Mouse (Mus musculus) limb, embryonic 13.5 days (tissue): ENCODE measurements at regions not wholly inside any gene's neighbourhood (a gene's known extent, or its start where the extent isn't known, plus 50 kb on each side); places are given as distances from the start of the nearest gene placed in this dataset.

Source experiments
- ATAC-seq: fragments of 200-750 bp; cut with Nextera tagmentation; 2 replicates; pipeline ENCODE4 v1.8.0; 2017; ENCODE audit warnings: low read depth, moderate number of reproducible peaks, moderate TSS enrichment; ENCODE audit not compliant: low FRiP score
- H3K27ac ChIP-seq: fragments of 300-500 bp; sonication (generic); 2 replicates; pipeline ENCODE4 v1.5.1; 2015; ENCODE audit warnings: inconsistent platforms, mild to moderate bottlenecking, moderate library complexity
- H3K27me3 ChIP-seq: fragments of 300-500 bp; sonication (generic); 2 replicates; pipeline ENCODE4 v1.6.1; 2015; ENCODE audit warnings: mild to moderate bottlenecking, inconsistent platforms
- H3K36me3 ChIP-seq: fragments of 300-500 bp; sonication (generic); 2 replicates; pipeline ENCODE4 v1.6.1; 2015; ENCODE audit warnings: inconsistent platforms, mild to moderate bottlenecking, moderate library complexity
- H3K4me1 ChIP-seq: fragments of 300-500 bp; sonication (generic); 2 replicates; pipeline ENCODE4 v1.6.1; 2015; ENCODE audit warnings: inconsistent platforms
- H3K4me2 ChIP-seq: fragments of 300-500 bp; sonication (generic); replicated peaks from 2 replicates; pipeline ENCODE4 v1.6.1; 2015; ENCODE audit warnings: inconsistent platforms, mild to moderate bottlenecking, moderate library complexity
- H3K4me3 ChIP-seq: fragments of 300-500 bp; sonication (generic); 2 replicates; pipeline ENCODE4 v1.5.1; 2015; ENCODE audit warnings: moderate library complexity, mild to moderate bottlenecking, inconsistent platforms
- H3K9ac ChIP-seq: fragments of 300-500 bp; sonication (generic); 2 replicates; pipeline ENCODE4 v1.6.1; 2015; ENCODE audit warnings: mild to moderate bottlenecking, inconsistent platforms
- H3K9me3 ChIP-seq: fragments of 300-500 bp; sonication (generic); 2 replicates; pipeline ENCODE4 v1.6.1; 2016; ENCODE audit warnings: inconsistent platforms
- WGBS: fragments of 180-500 bp; shearing (Covaris S2); methylation state at CpG from one replicate; pipeline ENCODE4 v1.1.7; 2015; 5-methylcytosine and 5-hydroxymethylcytosine counted together

DNA sequence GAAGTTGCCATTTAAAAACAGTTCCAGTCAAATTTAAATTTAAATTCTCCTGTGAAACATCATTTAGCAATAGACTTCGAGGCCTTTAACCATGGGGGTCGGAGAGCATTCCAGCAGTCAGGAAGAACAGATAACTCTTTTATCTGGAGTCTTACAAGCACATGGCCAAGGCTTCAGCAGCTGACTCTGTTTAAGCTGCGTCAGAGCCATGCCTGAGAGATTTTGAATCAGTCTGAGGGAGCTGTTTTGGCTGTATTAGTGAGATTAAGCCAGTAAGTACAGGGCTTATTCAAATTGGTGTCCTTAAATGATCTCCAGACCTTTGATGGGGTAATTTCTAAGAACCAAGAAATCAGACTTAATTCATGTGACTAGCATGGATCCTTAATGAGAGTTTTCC lies 665.5 kb downstream of the Epha4 start:
- no peak overlapping the region for H3K4me2 ChIP-seq
- no peak for ATAC-seq
- H3K27ac ChIP-seq = no peak overlapping the region
- H3K27me3 ChIP-seq = no peaks in the 10 kb centered on the region
- H3K9ac ChIP-seq = no peak overlapping the region
- H3K4me3 ChIP-seq = no peak overlapping the region
- H3K36me3 ChIP-seq = no peaks in the 10 kb centered on the region
- H3K4me1 ChIP-seq = peaks cover 5% of the 10 kb centered on the region; the same call in 1 of the 2 replicates
- H3K9me3 ChIP-seq = no peaks in the 10 kb centered on the region
- 30% methylated on average over 3 of the region's 3 CpGs for WGBS

DNA sequence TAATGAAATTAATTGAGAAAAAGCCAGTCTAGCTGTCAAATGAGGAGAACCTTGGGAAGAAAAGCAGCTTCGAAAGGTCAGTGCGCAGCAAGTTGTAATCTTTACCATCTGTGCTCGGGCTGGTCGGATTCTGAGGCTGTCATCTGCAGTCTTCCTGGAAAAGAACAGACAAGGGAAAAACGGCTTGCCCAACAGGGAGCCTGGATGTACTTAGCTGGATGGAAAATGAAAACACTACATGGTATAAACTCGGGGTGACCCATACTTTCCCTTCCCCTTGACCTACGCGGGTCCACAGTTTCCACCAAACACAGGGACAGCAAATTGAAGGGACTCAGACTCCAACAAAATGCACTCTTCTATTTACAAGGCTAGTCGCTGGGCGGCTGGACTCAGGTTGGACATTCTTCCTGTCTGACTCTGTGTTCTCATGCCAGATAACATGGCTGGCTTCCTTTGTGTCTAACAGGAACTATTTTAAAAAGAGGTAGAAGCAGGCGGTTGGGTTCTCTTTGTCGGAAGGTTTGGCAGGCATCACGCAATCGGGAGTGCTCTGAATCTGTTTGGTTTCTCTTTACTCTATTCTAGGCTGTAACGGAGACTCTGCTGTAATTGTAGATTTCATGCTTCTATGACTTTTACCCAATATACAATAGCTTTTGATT lies 648.5 kb downstream of the Epha4 start:
- Histone ChIP-seq H3K9me3 (no peaks in the 10 kb centered on the region), H3K9ac (no peak overlapping the region), H3K27ac (no peak overlapping the region), H3K36me3 (no peaks in the 10 kb centered on the region), H3K4me2 (peak overlapping the region; percentile 49), H3K27me3 (no peaks in the 10 kb centered on the region), H3K4me3 (peak overlapping the region; percentile 5; the same call in 1 of the 2 replicates), H3K4me1 (peaks cover 19% of the 10 kb centered on the region)
- no peak for ATAC-seq
- WGBS = 18% methylated on average over 15 of the region's 15 CpGs

DNA sequence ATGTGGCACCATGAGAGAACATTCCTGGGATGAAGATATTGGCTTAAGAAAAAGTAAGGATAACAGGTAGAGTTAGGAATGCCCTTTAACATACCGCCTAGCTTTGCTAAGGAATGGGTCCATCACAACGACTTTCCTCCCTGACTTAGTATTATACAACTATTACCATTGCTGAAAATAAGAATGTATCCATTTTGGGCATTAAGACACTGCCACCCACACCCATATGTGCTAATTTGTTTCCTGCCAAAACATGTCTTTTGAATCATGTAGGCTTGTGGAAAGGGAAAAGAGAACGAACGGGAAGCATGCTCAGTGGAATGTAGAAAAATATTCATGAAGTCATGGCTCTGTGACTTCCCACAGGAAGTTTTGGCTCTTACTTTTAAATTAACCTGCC lies 641.7 kb downstream of the Epha4 start:
- no peaks in the 10 kb centered on the region for H3K36me3 ChIP-seq
- peaks cover 22% of the 10 kb centered on the region for H3K4me1 ChIP-seq
- no peak overlapping the region for H3K4me2 ChIP-seq
- no peaks in the 10 kb centered on the region for H3K9me3 ChIP-seq
- no peak overlapping the region for H3K4me3 ChIP-seq
- H3K27me3 ChIP-seq = no peaks in the 10 kb centered on the region
- H3K27ac ChIP-seq = no peak overlapping the region
- 59% methylated on average over 4 of the region's 4 CpGs for WGBS
- no peak for ATAC-seq
- no peak overlapping the region for H3K9ac ChIP-seq

DNA sequence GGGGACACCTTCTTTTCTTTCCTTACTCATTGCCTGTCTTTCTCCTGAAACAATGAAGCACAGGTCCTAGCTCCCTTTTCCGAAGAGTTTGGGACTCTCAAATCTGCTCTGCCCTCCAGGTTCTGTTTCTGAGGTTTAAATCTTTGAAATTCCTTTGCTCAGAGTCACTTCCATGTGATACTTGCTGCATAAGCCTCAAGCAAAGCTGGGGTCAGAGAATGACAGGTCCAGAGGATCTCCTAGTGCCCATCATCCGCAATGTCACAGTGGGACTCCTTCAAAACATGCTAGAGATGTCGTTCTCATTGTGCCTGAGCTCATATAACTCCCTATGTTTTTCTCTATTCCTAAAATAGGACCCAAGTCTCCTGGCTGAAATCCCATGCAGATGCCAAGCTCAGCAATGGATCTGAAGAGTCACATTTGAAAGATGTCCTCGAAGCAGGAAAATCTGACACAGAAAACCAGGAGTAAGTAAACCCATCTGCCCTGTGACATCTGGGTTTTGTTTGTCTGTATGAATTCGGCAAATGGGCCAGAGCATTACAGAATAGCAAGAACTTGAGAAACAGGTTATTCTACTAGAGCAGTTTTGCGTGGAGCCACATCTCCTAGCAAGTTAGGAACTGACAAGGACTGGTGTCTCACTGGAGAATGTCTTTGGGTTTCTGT lies 634.6 kb downstream of the Epha4 start:
- WGBS = 75% methylated on average over 6 of the region's 6 CpGs
- Histone ChIP-seq H3K4me3 (no peak overlapping the region), H3K9ac (no peak overlapping the region), H3K4me1 (no peaks in the 10 kb centered on the region), H3K27me3 (no peaks in the 10 kb centered on the region), H3K9me3 (no peaks in the 10 kb centered on the region), H3K4me2 (no peak overlapping the region), H3K36me3 (no peaks in the 10 kb centered on the region), H3K27ac (no peak overlapping the region)
- no peak for ATAC-seq

DNA sequence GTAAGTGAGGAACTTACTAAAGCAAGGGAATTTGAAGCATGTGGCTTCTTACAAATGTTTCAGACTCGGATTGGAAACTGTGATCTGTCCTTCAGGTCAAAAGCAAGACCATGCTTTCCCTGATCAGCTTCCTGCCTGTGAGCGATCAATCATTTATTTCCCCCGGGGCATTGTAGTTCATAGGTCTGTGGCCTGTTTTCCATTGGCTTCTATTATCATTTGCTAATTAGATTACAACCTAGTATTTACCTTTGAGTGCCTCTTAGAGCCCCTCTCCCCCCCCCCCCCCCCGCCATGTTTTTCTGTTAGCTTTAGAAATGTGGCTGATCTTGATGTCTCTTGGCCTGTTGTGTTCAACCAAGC lies 634.1 kb downstream of the Epha4 start:
- no peaks in the 10 kb centered on the region for H3K36me3 ChIP-seq
- no peak overlapping the region for H3K9ac ChIP-seq
- no peaks in the 10 kb centered on the region for H3K4me1 ChIP-seq
- H3K9me3 ChIP-seq = no peaks in the 10 kb centered on the region
- ATAC-seq = no peak
- no peak overlapping the region for H3K4me2 ChIP-seq
- no peak overlapping the region for H3K4me3 ChIP-seq
- no peaks in the 10 kb centered on the region for H3K27me3 ChIP-seq
- WGBS = 66% methylated on average over 4 of the region's 4 CpGs
- H3K27ac ChIP-seq = no peak overlapping the region

DNA sequence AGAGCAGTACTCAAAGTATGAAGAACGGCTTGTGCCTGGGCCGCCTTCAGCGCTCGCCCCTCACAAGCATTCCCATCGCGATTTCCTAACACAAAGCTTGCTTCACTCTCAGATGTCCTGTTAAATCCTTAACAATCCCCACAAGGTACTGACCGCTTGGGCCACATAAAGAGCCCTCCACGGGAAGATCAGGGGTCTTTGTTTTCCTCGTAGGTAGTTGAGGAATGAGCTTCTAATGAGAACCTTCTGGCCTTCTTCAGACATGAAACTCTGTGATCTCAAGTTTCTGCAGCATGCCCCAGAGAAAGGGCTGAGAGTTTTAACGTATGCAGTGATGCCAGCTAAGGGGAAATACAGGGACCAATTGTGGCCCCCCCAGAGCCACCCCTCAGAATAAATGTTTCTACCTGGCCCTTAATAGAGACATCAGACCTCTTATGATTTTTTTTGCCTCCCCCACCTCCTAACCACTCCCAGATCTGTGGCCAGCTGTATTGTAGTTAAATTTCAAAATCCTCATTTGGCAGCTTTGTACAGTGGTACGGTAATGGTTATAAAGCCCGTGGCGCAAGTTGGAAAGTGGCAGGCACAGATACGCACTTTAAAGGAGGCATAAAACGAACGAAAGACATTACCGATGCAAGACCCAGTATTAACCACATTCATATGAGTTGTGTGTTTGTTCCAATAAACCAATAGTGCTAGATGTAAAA lies 618.6 kb downstream of the Epha4 start:
- peak; percentile 81 for ATAC-seq
- Histone ChIP-seq H3K4me1 (peaks cover 30% of the 10 kb centered on the region), H3K27ac (peak overlapping the region; percentile 75), H3K9me3 (no peaks in the 10 kb centered on the region), H3K27me3 (no peaks in the 10 kb centered on the region), H3K4me3 (0 out of 2 replicates have a peak overlapping the region, but pooled peaks have one; percentile 3), H3K9ac (no peak overlapping the region), H3K4me2 (peak overlapping the region; percentile 33), H3K36me3 (no peaks in the 10 kb centered on the region)
- WGBS = 14% methylated on average over 17 of the region's 17 CpGs

- Histone ChIP-seq H3K4me2 (no peak overlapping the region), H3K27ac (no peak overlapping the region; the same call in 1 of the 2 replicates), H3K27me3 (no peaks in the 10 kb centered on the region), H3K4me3 (no peak overlapping the region), H3K4me1 (peaks cover 30% of the 10 kb centered on the region), H3K36me3 (no peaks in the 10 kb centered on the region), H3K9ac (no peak overlapping the region), H3K9me3 (no peaks in the 10 kb centered on the region)
- 44% methylated on average over 5 of the region's 7 CpGs for WGBS
- ATAC-seq = no peak
Observed at GRCm38 (mm10) chr1:76897431-76897830, 617.5 kb downstream of the Epha4 start.

GRCm38 (mm10) chr1:76911472-76911871 lies 603.4 kb downstream of the Epha4 start:
- Histone ChIP-seq H3K4me2 (no peak overlapping the region), H3K9ac (no peak overlapping the region), H3K9me3 (no peaks in the 10 kb centered on the region), H3K4me1 (peaks cover 3% of the 10 kb centered on the region), H3K4me3 (no peak overlapping the region), H3K27me3 (no peaks in the 10 kb centered on the region), H3K27ac (no peak overlapping the region), H3K36me3 (no peaks in the 10 kb centered on the region)
- no peak for ATAC-seq
- WGBS = 91% methylated on average over 3 of the region's 3 CpGs

GRCm38 (mm10) chr1:76919541-76919940 lies 595.3 kb downstream of the Epha4 start:
- 41% methylated on average over 2 of the region's 2 CpGs for WGBS
- no peak overlapping the region for H3K27ac ChIP-seq
- H3K4me3 ChIP-seq = no peak overlapping the region
- H3K4me2 ChIP-seq = no peak overlapping the region
- no peaks in the 10 kb centered on the region for H3K9me3 ChIP-seq
- no peaks in the 10 kb centered on the region for H3K36me3 ChIP-seq
- no peaks in the 10 kb centered on the region for H3K27me3 ChIP-seq
- H3K9ac ChIP-seq = no peak overlapping the region
- ATAC-seq = no peak
- peaks cover 4% of the 10 kb centered on the region; the same call in 1 of the 2 replicates for H3K4me1 ChIP-seq

DNA sequence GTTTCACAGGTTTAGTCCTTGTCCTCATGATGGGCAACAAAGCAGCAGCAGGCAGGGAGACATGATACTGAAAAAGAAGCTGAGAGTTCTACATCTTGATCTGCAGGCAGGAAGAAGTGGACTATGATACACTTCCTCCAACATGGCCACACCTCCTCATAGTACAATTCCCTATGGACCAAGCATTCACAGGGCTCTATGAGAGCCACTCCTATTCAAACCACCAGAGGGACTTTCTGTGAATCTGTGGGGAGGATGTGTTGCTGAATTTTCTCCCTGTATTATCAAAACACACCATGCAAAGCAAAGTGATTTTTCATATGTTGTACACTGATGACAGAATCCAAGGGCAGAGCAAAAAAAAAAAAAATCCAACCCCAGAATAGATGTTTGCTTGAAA lies 594.3 kb downstream of the Epha4 start:
- Histone ChIP-seq H3K36me3 (no peaks in the 10 kb centered on the region), H3K9ac (no peak overlapping the region)
- no peak for ATAC-seq

DNA sequence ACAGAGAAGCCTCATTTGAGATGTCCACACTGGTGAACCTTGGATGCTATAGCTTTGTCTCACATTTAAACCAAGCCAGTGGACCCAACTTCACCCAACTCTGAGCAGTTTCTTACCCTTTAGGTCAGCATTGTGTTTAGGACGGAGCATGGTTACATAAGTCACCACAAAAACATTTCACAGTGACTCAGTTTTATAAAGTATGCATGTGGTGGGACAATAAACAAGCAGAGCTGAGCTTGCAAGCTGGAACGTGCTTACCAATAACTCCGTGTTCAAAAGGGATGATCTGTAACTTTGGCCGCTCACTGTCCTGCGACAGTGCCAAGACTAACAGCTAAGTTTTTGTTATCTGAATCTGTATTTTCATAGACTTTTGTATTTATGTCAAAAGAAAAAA lies 587.8 kb downstream of the Epha4 start:
- Histone ChIP-seq H3K27me3 (no peaks in the 10 kb centered on the region), H3K9ac (no peak overlapping the region), H3K36me3 (no peaks in the 10 kb centered on the region), H3K4me2 (no peak overlapping the region), H3K27ac (no peak overlapping the region), H3K4me1 (peaks cover 7% of the 10 kb centered on the region; the same call in 1 of the 2 replicates), H3K9me3 (no peaks in the 10 kb centered on the region), H3K4me3 (no peak overlapping the region)
- ATAC-seq = no peak
- WGBS = 85% methylated on average over 5 of the region's 5 CpGs

More for the DNA sequence above, 594.3 kb downstream of the Epha4 start:
- no peak overlapping the region for H3K4me3 ChIP-seq
- no peak overlapping the region for H3K27ac ChIP-seq
- H3K4me2 ChIP-seq = no peak overlapping the region
- H3K4me1 ChIP-seq = peaks cover 7% of the 10 kb centered on the region; the same call in 1 of the 2 replicates
- H3K27me3 ChIP-seq = no peaks in the 10 kb centered on the region
- no peaks in the 10 kb centered on the region for H3K9me3 ChIP-seq

- peaks cover 7% of the 10 kb centered on the region; the same call in 1 of the 2 replicates for H3K4me1 ChIP-seq
- H3K36me3 ChIP-seq = no peaks in the 10 kb centered on the region
- no peak overlapping the region for H3K27ac ChIP-seq
- no peaks in the 10 kb centered on the region for H3K9me3 ChIP-seq
- no peak overlapping the region for H3K4me2 ChIP-seq
- 89% methylated on average over 2 of the region's 2 CpGs for WGBS
- no peak overlapping the region for H3K9ac ChIP-seq
- ATAC-seq = no peak
- H3K27me3 ChIP-seq = no peaks in the 10 kb centered on the region
- no peak overlapping the region for H3K4me3 ChIP-seq
Observed at GRCm38 (mm10) chr1:76928035-76928434, 586.9 kb downstream of the Epha4 start.
